8 mouse cellular contexts compared by ENCODE assay signal in the genomic region with DNA sequence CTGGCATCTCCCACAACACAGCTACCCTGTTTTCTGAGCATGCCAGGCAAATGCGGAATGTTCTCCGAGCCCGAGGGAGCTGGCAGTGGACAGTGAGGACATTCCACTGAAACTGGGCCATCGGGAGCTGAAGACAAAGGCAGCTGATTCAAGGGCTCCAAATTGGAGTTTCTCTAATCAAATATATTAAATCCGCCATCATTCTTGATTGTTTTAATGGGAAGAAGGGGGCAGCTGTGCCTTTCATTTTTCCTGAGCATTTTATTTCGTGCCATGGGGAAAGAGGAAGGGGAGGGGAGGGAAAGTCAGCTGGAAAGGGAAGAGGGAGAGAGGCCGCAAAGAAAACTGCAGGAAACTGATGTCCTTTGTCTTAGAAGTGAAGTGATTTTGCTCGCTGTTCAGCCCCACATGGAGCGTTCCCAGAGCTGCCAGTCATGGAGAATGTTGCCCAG.
DNase-seq lines count a peak whose midpoint lies in the region; ATAC-seq and TF ChIP-seq lines count a peak whose summit lies in the region.

No protein-coding gene starts in this region.

- H3K27me3 ChIP-seq in heart, embryonic 10.5 days (ENCODE audit: insufficient read depth, poor library complexity, severe bottlenecking): peaks cover 35% of the 10 kb centered on the region
- no peaks in the 10 kb centered on the region for H3K27me3 ChIP-seq in testis, adult 2 months (ENCODE audit: control insufficient read depth, insufficient read depth, low read length)
- H3K27me3 ChIP-seq in hindbrain, embryonic 16.5 days (replicated peaks; ENCODE audit: control insufficient read depth, insufficient read depth, low read length): 0 out of 2 replicates have a peak, but pooled peaks cover 2% of the 10 kb centered on the region

- TF ChIP-seq POLR2A in testis, adult 2 months (IDR thresholded peaks at IDR 0.05; ENCODE audit: control insufficient read depth, low read depth, low read length): no peak

- ATAC-seq in hindbrain, embryonic 16.5 days: peak; percentile 18; the same call in 1 of the 2 replicates
- no peak for ATAC-seq in granulocyte monocyte progenitor cell, adult 5-6 weeks (replicated peaks; ENCODE audit: poor library complexity, severe bottlenecking)

- no peak for TF ChIP-seq CTCF in testis, adult 2 months (IDR thresholded peaks at IDR 0.05; ENCODE audit: control insufficient read depth, insufficient read depth, insufficient replicate concordance, low read depth, low read length)

- no peak for DNase-seq in heart, embryonic 10.5 days (ENCODE audit: low spot score)
- no peak for DNase-seq in heart, adult 8-10 months (ENCODE audit: low spot score)
- DNase-seq in testis, postnatal 10 days (ENCODE audit: low spot score): no peak
- no peak for DNase-seq in ovary, postnatal 14 days (ENCODE audit: low spot score)
- DNase-seq in adrenal gland, postnatal 25 days: no peak

- 69% methylated on average over 9 of the region's 9 CpGs for WGBS in heart, embryonic 10.5 days
- WGBS in hindbrain, embryonic 16.5 days: 30% methylated on average over 9 of the region's 9 CpGs

- H3K4me3 ChIP-seq in heart, embryonic 10.5 days: no peak overlapping the region
- peak overlapping the region; percentile 56 for H3K4me3 ChIP-seq in testis, adult 2 months (ENCODE audit: control insufficient read depth, low read depth, low read length)
- H3K4me3 ChIP-seq in hindbrain, embryonic 16.5 days (ENCODE audit: low read length): no peak overlapping the region

- no peak overlapping the region for H3K4me2 ChIP-seq in hindbrain, embryonic 16.5 days (ENCODE audit: low read length)

- no peak overlapping the region for H3K9ac ChIP-seq in hindbrain, embryonic 16.5 days (ENCODE audit: low read depth, low read length)

- H3K36me3 ChIP-seq in heart, embryonic 10.5 days: no peaks in the 10 kb centered on the region
- no peaks in the 10 kb centered on the region for H3K36me3 ChIP-seq in testis, adult 2 months (ENCODE audit: control insufficient read depth, insufficient read depth, low read length)
- no peaks in the 10 kb centered on the region for H3K36me3 ChIP-seq in hindbrain, embryonic 16.5 days (ENCODE audit: control insufficient read depth, insufficient read depth, low read length)

- H3K4me1 ChIP-seq in heart, embryonic 10.5 days: peaks cover 25% of the 10 kb centered on the region
- no peaks in the 10 kb centered on the region for H3K4me1 ChIP-seq in testis, adult 2 months (ENCODE audit: control insufficient read depth, insufficient read depth, low read length)
- peaks cover 14% of the 10 kb centered on the region; the same call in 1 of the 2 replicates for H3K4me1 ChIP-seq in hindbrain, embryonic 16.5 days (ENCODE audit: control insufficient read depth, insufficient read depth, low read depth, low read length)

- H3K9me3 ChIP-seq in heart, embryonic 10.5 days: no peaks in the 10 kb centered on the region
- H3K9me3 ChIP-seq in hindbrain, embryonic 16.5 days (ENCODE audit: control insufficient read depth, low read length): no peaks in the 10 kb centered on the region

- peak overlapping the region; percentile 47; the same call in 1 of the 2 replicates for H3K27ac ChIP-seq in heart, embryonic 10.5 days
- no peak overlapping the region for H3K27ac ChIP-seq in testis, adult 2 months (ENCODE audit: control insufficient read depth, insufficient read depth, low read depth, low read length)
- H3K27ac ChIP-seq in hindbrain, embryonic 16.5 days (ENCODE audit: low read depth, low read length): no peak overlapping the region
